ENCODE assay signal across 39 mouse cellular contexts in the genomic region with DNA sequence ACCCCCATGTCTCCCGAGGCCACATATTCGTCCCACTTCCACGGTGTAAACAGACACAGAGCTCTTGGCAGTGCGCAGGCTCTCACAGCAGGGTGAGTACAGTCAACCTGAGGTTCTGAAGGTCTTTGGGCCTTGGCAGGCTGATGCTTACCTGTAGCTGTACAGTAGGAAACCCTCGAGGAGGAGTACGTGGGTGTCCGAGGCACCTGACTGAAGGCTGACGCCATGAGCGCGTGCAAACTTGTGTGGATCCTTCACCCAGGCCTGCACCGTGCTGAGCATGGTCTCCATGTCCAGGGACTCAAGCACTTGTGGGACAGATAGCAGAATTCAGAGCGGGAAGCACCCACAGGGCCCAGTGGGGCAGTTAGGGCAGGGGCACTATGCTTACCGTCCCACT. TPM values are rescaled to one million over a fixed set of nuclear protein-coding genes. Genes with fewer than 3 reads are reported as not detected.
A peak's percentile ranks its signal among the peaks of the same experiment; 100 is the strongest.
DNase-seq lines count a peak whose midpoint lies in the region; ATAC-seq and TF ChIP-seq lines count a peak whose summit lies in the region.
"Had no signal": no experiment of that assay in that cellular context is flagged by ENCODE, and none has a peak within 500 bp of the region (broad histone marks: within the 10 kb centered on the region; RNA-seq: fewer than 3 reads in every experiment).

No protein-coding gene starts in this region.

- H3K27ac ChIP-seq in heart, embryonic 11.5 days (ENCODE audit: low read depth, low read length): peak overlapping the region; percentile 43; the same call in 1 of the 2 replicates
- peak overlapping the region; percentile 98 for H3K27ac ChIP-seq in heart, embryonic 15.5 days
- H3K27ac ChIP-seq: embryonic facial prominence, embryonic 12.5 days; hindbrain, embryonic 14.5 days; left cerebral cortex, adult 2 months; limb, embryonic 15.5 days; liver, embryonic 13.5 days; macrophage; midbrain, embryonic 10.5 days; midbrain, embryonic 15.5 days had no signal

- no peak overlapping the region for H3ac ChIP-seq in myocyte (ENCODE audit: control insufficient read depth, insufficient read length)

- H3K9me3 ChIP-seq in heart, embryonic 11.5 days (replicated peaks; ENCODE audit: control insufficient read depth, low read length): no peaks in the 10 kb centered on the region
- no peaks in the 10 kb centered on the region for H3K9me3 ChIP-seq in heart, embryonic 15.5 days (replicated peaks)
- H3K9me3 ChIP-seq: embryonic facial prominence, embryonic 12.5 days; limb, embryonic 15.5 days; liver, embryonic 13.5 days; midbrain, embryonic 10.5 days; midbrain, embryonic 15.5 days had no signal

- H3K4me1 ChIP-seq in heart, embryonic 11.5 days (ENCODE audit: control insufficient read depth, insufficient read depth, low read length): peaks cover 40% of the 10 kb centered on the region
- H3K4me1 ChIP-seq in heart, embryonic 15.5 days (replicated peaks): peaks cover 63% of the 10 kb centered on the region
- H3K4me1 ChIP-seq: embryonic facial prominence, embryonic 12.5 days; midbrain, embryonic 15.5 days had no signal

- no peak for TF ChIP-seq POLR2A in myocyte (IDR thresholded peaks at IDR 0.05; ENCODE audit: insufficient read length, low read depth)

- H3K4me3 ChIP-seq in heart, embryonic 11.5 days (ENCODE audit: low read depth, low read length): no peak overlapping the region
- H3K4me3 ChIP-seq in heart, embryonic 15.5 days: no peak overlapping the region
- no peak overlapping the region for H3K4me3 ChIP-seq in myocyte
- H3K4me3 ChIP-seq: embryonic facial prominence, embryonic 12.5 days; left cerebral cortex, adult 2 months; limb, embryonic 15.5 days; liver, embryonic 13.5 days; midbrain, embryonic 10.5 days; midbrain, embryonic 15.5 days had no signal

- DNase-seq in heart, adult 11 months: peak; percentile 93
- DNase-seq in heart, adult 8-10 months (ENCODE audit: low spot score): no peak
- DNase-seq in lung, postnatal 10 days: no peak
- DNase-seq in adrenal gland, adult 18-20 months (ENCODE audit: low spot score in 2 of 2): no peak
- DNase-seq: adrenal gland, postnatal 14 days; cerebellum, adult 11 months; cerebellum, adult 9-10 months; cerebellum, postnatal 36 days; gastrocnemius, postnatal 10 days; kidney, adult 9 months; kidney, postnatal 10 days; liver, embryonic 13.5 days; lung, adult 18-20 months; right cerebral cortex, postnatal 25 days; thymus, adult 18-20 months; thymus, postnatal 36 days had no signal

- ATAC-seq in heart, embryonic 11.5 days (replicated peaks; ENCODE audit: insufficient number of reproducible peaks, low FRiP score, low TSS enrichment): no peak
- ATAC-seq in heart, embryonic 15.5 days (replicated peaks; ENCODE audit: insufficient number of reproducible peaks, insufficient read depth, low FRiP score, low read depth): no peak
- ATAC-seq: forebrain, embryonic 16.5 days; intestine, postnatal 0 days; lung, postnatal 0 days; midbrain, embryonic 15.5 days; Patski had no signal

- WGBS in heart, embryonic 11.5 days (ENCODE audit: insufficient replicate concordance): 78% methylated on average over 13 of the region's 13 CpGs
- WGBS in heart, embryonic 15.5 days: 67% methylated on average over 13 of the region's 13 CpGs

- no peak overlapping the region for H3K4me2 ChIP-seq in heart, embryonic 11.5 days
- peak overlapping the region; percentile 52 for H3K4me2 ChIP-seq in heart, embryonic 15.5 days
- H3K4me2 ChIP-seq in myocyte (ENCODE audit: low read depth): peak overlapping the region; percentile 51
- H3K4me2 ChIP-seq: embryonic facial prominence, embryonic 12.5 days; hindbrain, embryonic 14.5 days; limb, embryonic 15.5 days; liver, embryonic 13.5 days; midbrain, embryonic 15.5 days had no signal

- no peaks in the 10 kb centered on the region for H3K79me2 ChIP-seq in myocyte (ENCODE audit: control insufficient read depth, insufficient read depth)

- H3K36me3 ChIP-seq in heart, embryonic 11.5 days (ENCODE audit: control insufficient read depth, insufficient read depth, low read length): no peaks in the 10 kb centered on the region
- no peaks in the 10 kb centered on the region for H3K36me3 ChIP-seq in heart, embryonic 15.5 days
- H3K36me3 ChIP-seq in myocyte (ENCODE audit: control insufficient read depth, insufficient read depth): no peaks in the 10 kb centered on the region
- H3K36me3 ChIP-seq: embryonic facial prominence, embryonic 12.5 days; limb, embryonic 15.5 days; liver, embryonic 13.5 days; midbrain, embryonic 10.5 days; midbrain, embryonic 15.5 days had no signal

- peaks cover 5% of the 10 kb centered on the region; the same call in 1 of the 2 replicates for H3K27me3 ChIP-seq in heart, embryonic 11.5 days (ENCODE audit: control insufficient read depth, insufficient read depth, low read length)
- no peaks in the 10 kb centered on the region for H3K27me3 ChIP-seq in heart, embryonic 15.5 days
- H3K27me3 ChIP-seq in myocyte (ENCODE audit: control insufficient read depth, insufficient read depth, insufficient read length): no peaks in the 10 kb centered on the region
- H3K27me3 ChIP-seq: Patski had no signal

- peak overlapping the region; percentile 47 for H3K9ac ChIP-seq in heart, embryonic 11.5 days (ENCODE audit: low read depth, low read length)
- H3K9ac ChIP-seq in heart, embryonic 15.5 days: peak overlapping the region; percentile 36
- H3K9ac ChIP-seq: embryonic facial prominence, embryonic 12.5 days; hindbrain, embryonic 14.5 days; limb, embryonic 15.5 days; liver, embryonic 13.5 days; midbrain, embryonic 15.5 days had no signal

TF ChIP-seq in myocyte, 11 proteins besides CTCF, POLR2A, EP300 and RAD21:
- no peak for TF ChIP-seq SRF (IDR thresholded peaks at IDR 0.05; ENCODE audit: control insufficient read depth, insufficient read length, low read depth)
- TF ChIP-seq CEBPB (IDR thresholded peaks at IDR 0.05; ENCODE audit: insufficient read depth, poor library complexity, severe bottlenecking): no peak

RNA-seq across cellular contexts. Expression of a gene that starts 1.7 kb away (rescaled TPM):
- total RNA-seq in heart, adult 8-10 months (2022): 10 to 100 TPM in 1 of 4 experiments, 1 to 10 TPM in 3; 5.8 to 18.8 (median 8.2) TPM
- polyA plus RNA-seq in heart, embryonic 11.5 days (2014; fragmentation: Nextera tagmentation; extraction: Ambion mirVana): 2.2 and 3.6 TPM in 2 replicates
- polyA plus RNA-seq in heart, embryonic 15.5 days (2015; fragmentation: Nextera tagmentation; extraction: Ambion mirVana): 7.3 and 9.1 TPM in 2 replicates
- polyA plus RNA-seq in myocyte (2012; fragmentation: generic; extraction: Trizol): 52.3 TPM
- not detected for total RNA-seq in adrenal gland, adult 18-20 months (2021)
- total RNA-seq: adrenal gland, postnatal 14 days; MEL; neutrophil, adult 5-6 weeks had no signal
- polyA plus RNA-seq: gonadal fat pad, adult 2 months; hindbrain, embryonic 14.5 days; large intestine, adult 2 months; liver, embryonic 13.5 days; macrophage; midbrain, embryonic 10.5 days had no signal

RNA-seq across cellular contexts. Expression of a gene that starts 16.5 kb away (rescaled TPM):
- not detected for total RNA-seq in heart, adult 8-10 months (2022)
- polyA plus RNA-seq in heart, embryonic 11.5 days (2014; fragmentation: Nextera tagmentation; extraction: Ambion mirVana): 0.21 TPM in 1 of 2 replicates, not detected in the other
- polyA plus RNA-seq in heart, embryonic 15.5 days (2015; fragmentation: Nextera tagmentation; extraction: Ambion mirVana): not detected in 2 replicates
- 0.12 TPM for polyA plus RNA-seq in myocyte (2012; fragmentation: generic; extraction: Trizol)
- total RNA-seq in adrenal gland, adult 18-20 months (2021): not detected
- total RNA-seq: adrenal gland, postnatal 14 days; gastrocnemius, postnatal 10 days; heart, postnatal 14 days; layer of hippocampus, postnatal 14 days; left cerebral cortex, adult 2 months; left cerebral cortex, postnatal 25 days; neutrophil, adult 5-6 weeks had no signal
- polyA plus RNA-seq: embryonic facial prominence, embryonic 12.5 days; forebrain, embryonic 16.5 days; gonadal fat pad, adult 2 months; hindbrain, embryonic 14.5 days; large intestine, adult 2 months; limb, embryonic 15.5 days; liver, embryonic 13.5 days; macrophage; midbrain, embryonic 15.5 days; neural tube, embryonic 11.5 days; stomach, embryonic 16.5 days had no signal

RNA-seq across cellular contexts. Expression of a gene that starts 17.3 kb away (rescaled TPM):
- 10 to 100 TPM; 26.3 to 35.5 (median 29.8) TPM for total RNA-seq in heart, adult 8-10 months (2022)
- polyA plus RNA-seq in heart, embryonic 11.5 days (2014; fragmentation: Nextera tagmentation; extraction: Ambion mirVana): 44.1 and 47.4 TPM in 2 replicates
- 38.4 and 43.1 TPM in 2 replicates for polyA plus RNA-seq in heart, embryonic 15.5 days (2015; fragmentation: Nextera tagmentation; extraction: Ambion mirVana)
- 120 TPM for polyA plus RNA-seq in myocyte (2012; fragmentation: generic; extraction: Trizol)
- total RNA-seq in adrenal gland, adult 18-20 months (2021): 10 to 100 TPM; 63.4 to 74.2 TPM

RNA-seq across cellular contexts. Expression of a gene that starts 23.7 kb away (rescaled TPM):
- total RNA-seq in heart, adult 8-10 months (2022): 1,000 to 10,000 TPM; 1,076 to 1,267 (median 1,170) TPM
- 313 and 338 TPM in 2 replicates for polyA plus RNA-seq in heart, embryonic 11.5 days (2014; fragmentation: Nextera tagmentation; extraction: Ambion mirVana)
- 350 and 441 TPM in 2 replicates for polyA plus RNA-seq in heart, embryonic 15.5 days (2015; fragmentation: Nextera tagmentation; extraction: Ambion mirVana)
- 3,891 TPM for polyA plus RNA-seq in myocyte (2012; fragmentation: generic; extraction: Trizol)
- 1,000 to 10,000 TPM; 1,443 to 1,598 TPM for total RNA-seq in adrenal gland, adult 18-20 months (2021)

RNA-seq across cellular contexts. Expression of a gene that starts 30.5 kb away (rescaled TPM):
- under 1 TPM in 1 of 4 experiments, not detected in 3; 0.63 TPM for total RNA-seq in heart, adult 8-10 months (2022)
- 0.60 and 0.83 TPM in 2 replicates for polyA plus RNA-seq in heart, embryonic 11.5 days (2014; fragmentation: Nextera tagmentation; extraction: Ambion mirVana)
- polyA plus RNA-seq in heart, embryonic 15.5 days (2015; fragmentation: Nextera tagmentation; extraction: Ambion mirVana): 0.25 and 1.1 TPM in 2 replicates
- 0.11 TPM for polyA plus RNA-seq in myocyte (2012; fragmentation: generic; extraction: Trizol)
- 1 to 10 TPM; 2.7 to 3.5 TPM for total RNA-seq in adrenal gland, adult 18-20 months (2021)
- total RNA-seq: neutrophil, adult 5-6 weeks had no signal
- polyA plus RNA-seq: lung, postnatal 0 days; macrophage had no signal
